Mouse (Mus musculus) lung, embryonic 14.5 days (tissue): ENCODE measurements around the gene Trem1. TPM values are rescaled to one million over a fixed set of nuclear protein-coding genes. Genes with fewer than 3 reads are reported as not detected.

Experiments
- ATAC-seq: fragments of 200-750 bp; cut with Nextera tagmentation; 2 replicates; pipeline ENCODE4 v1.8.0; 2017; ENCODE audit warnings: mild to moderate bottlenecking, moderate TSS enrichment, moderate library complexity; ENCODE audit not compliant: insufficient read depth
- DNase-seq: peaks from one replicate; pipeline ENCODE4 v3.0.0-alpha.2; 2015
- H3K27ac ChIP-seq: fragments of 300-500 bp; sonication (generic); 2 replicates; pipeline ENCODE4 v1.5.1; 2014; ENCODE audit warnings: low read depth, mild to moderate bottlenecking, moderate library complexity
- H3K27me3 ChIP-seq: fragments of 300-500 bp; sonication (generic); 2 replicates; pipeline ENCODE4 v1.6.1; 2014; ENCODE audit warnings: low read length, control low read depth; ENCODE audit not compliant: insufficient read depth
- H3K36me3 ChIP-seq: fragments of 300-500 bp; sonication (generic); 2 replicates; pipeline ENCODE4 v1.6.1; 2014; ENCODE audit warnings: control low read depth; ENCODE audit not compliant: insufficient read depth
- H3K4me1 ChIP-seq: fragments of 300-500 bp; sonication (generic); 2 replicates; pipeline ENCODE4 v1.6.1; 2014; ENCODE audit warnings: antibody characterized with exemption, control low read depth; ENCODE audit not compliant: insufficient read depth
- H3K4me2 ChIP-seq: fragments of 300-500 bp; sonication (generic); 2 replicates; pipeline ENCODE4 v1.6.1; 2014; ENCODE audit warnings: mild to moderate bottlenecking
- H3K4me3 ChIP-seq: fragments of 300-500 bp; sonication (generic); 2 replicates; pipeline ENCODE4 v1.5.1; 2014; ENCODE audit warnings: low read depth, low read length
- H3K9ac ChIP-seq: fragments of 300-500 bp; sonication (generic); 2 replicates; pipeline ENCODE4 v1.6.1; 2014
- H3K9me3 ChIP-seq: fragments of 300-500 bp; sonication (generic); 2 replicates; pipeline ENCODE4 v1.6.1; 2016; ENCODE audit warnings: low read depth, low read length, control low read depth
- CTCF ChIP-seq: IDR thresholded peaks from 2 replicates; pipeline ENCODE4 v1.5.1; 2016; ENCODE audit warnings: antibody characterized with exemption, low read depth
- WGBS: fragments of 180-500 bp; shearing (Covaris S2); extraction: QIAGEN DNeasy Blood & Tissue Kit; methylation state at CpG from one replicate; pipeline ENCODE4 v1.1.7; 2014; 5-methylcytosine and 5-hydroxymethylcytosine counted together
- polyA plus RNA-seq: library from polyadenylated mRNA; unstranded; fragments of >200 nt; fragmentation: Nextera tagmentation; extraction: Ambion mirVana; gene quantifications from 2 replicates; pipeline ENCODE4 v1.2.1, GENCODE M21; 2014

The Trem1 gene
- polyA plus RNA-seq, 1 experiment from 2014 or later, result not detected

DNA sequence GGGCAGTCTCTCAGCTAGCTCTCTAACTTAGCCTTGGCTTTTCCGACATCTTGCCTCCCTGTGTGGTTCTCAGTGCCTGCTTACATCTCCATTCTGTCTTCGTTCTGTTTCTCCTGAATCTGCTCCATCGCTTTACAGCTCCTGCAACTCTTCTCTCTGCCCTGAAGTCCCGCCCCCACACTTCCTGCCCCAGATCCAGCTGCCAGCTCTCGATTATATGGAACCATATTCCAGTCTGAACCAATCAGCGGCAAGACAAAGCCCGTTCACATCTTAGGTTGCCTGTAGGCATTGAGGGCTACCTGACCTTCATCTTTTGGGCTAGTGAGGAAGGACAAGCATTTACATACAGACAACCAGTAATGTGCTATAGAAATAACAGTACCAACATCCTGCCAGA is 18.1 kb downstream of the Trem1 start:
- Histone ChIP-seq H3K27ac (no peak overlapping the region), H3K27me3 (no peaks in the 10 kb centered on the region), H3K9ac (no peak overlapping the region), H3K4me2 (no peak overlapping the region), H3K36me3 (no peaks in the 10 kb centered on the region), H3K4me3 (no peak overlapping the region), H3K9me3 (no peaks in the 10 kb centered on the region), H3K4me1 (no peaks in the 10 kb centered on the region)
- DNase-seq (no peak), ATAC-seq (no peak)
- TF ChIP-seq CTCF, result no peak
- WGBS, result 88% methylated on average over 7 of the region's 7 CpGs

- H3K4me2 ChIP-seq, result no peak overlapping the region
- no peak for TF ChIP-seq CTCF
- no peaks in the 10 kb centered on the region for H3K9me3 ChIP-seq
- H3K4me1 ChIP-seq, result no peaks in the 10 kb centered on the region
- DNase-seq (no peak), ATAC-seq (no peak)
- H3K9ac ChIP-seq, result no peak overlapping the region
- H3K36me3 ChIP-seq, result no peaks in the 10 kb centered on the region
- H3K27ac ChIP-seq, result no peak overlapping the region
- H3K4me3 ChIP-seq, result no peak overlapping the region
- H3K27me3 ChIP-seq, result no peaks in the 10 kb centered on the region
Observed at GRCm38 (mm10) chr17:48256575-48256974, 24.0 kb downstream of the Trem1 start.

DNA sequence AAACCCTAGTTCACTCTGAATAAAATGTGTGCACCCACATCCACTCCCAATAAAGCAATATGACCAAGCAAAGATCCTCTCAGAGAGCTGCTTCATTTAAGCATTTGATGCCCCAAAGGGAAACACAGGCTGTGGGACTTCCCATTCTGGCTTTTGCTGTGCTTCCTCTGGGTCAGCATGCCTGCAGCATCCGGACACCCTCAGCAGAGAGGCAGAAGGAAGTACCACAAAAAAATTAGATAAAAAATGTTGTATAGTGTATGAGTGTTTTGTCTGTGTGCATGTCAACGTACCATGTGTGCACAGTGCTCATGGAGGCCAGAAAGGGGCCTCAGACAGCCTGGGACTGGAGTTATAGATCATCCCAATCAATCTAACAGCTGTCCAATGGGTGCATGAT is 29.3 kb downstream of the Trem1 start:
- 68% methylated on average over 2 of the region's 2 CpGs for WGBS
- Histone ChIP-seq H3K27me3 (no peaks in the 10 kb centered on the region), H3K9me3 (no peaks in the 10 kb centered on the region), H3K4me1 (no peaks in the 10 kb centered on the region), H3K36me3 (no peaks in the 10 kb centered on the region), H3K4me3 (no peak overlapping the region), H3K4me2 (no peak overlapping the region), H3K9ac (no peak overlapping the region), H3K27ac (no peak overlapping the region)
- DNase-seq, result no peak
- TF ChIP-seq CTCF, result no peak
- no peak for ATAC-seq

GRCm38 (mm10) chr17:48263741-48264362 is 31.3 kb downstream of the Trem1 start, which contains the start of gene Treml4:
Gene Treml4 (plus strand): TSS chr17:48264295.
- Histone ChIP-seq H3K4me2 (no peak within 1 kb of the TSS), H3K4me3 (no peak within 1 kb of the TSS)

GRCm38 (mm10) chr17:48264662-48265061 is 32.1 kb downstream of the Trem1 start:
- Histone ChIP-seq H3K4me3 (no peak overlapping the region), H3K27me3 (no peaks in the 10 kb centered on the region), H3K9me3 (no peaks in the 10 kb centered on the region), H3K4me1 (no peaks in the 10 kb centered on the region), H3K9ac (no peak overlapping the region), H3K4me2 (no peak overlapping the region), H3K27ac (no peak overlapping the region), H3K36me3 (no peaks in the 10 kb centered on the region)
- DNase-seq, result no peak
- 88% methylated on average over 7 of the region's 7 CpGs for WGBS
- no peak for ATAC-seq
- no peak for TF ChIP-seq CTCF

More at GRCm38 (mm10) chr17:48263741-48264362, 31.3 kb downstream of the Trem1 start, which contains the start of gene Treml4:
- Histone ChIP-seq H3K9me3 (no peaks in the 10 kb centered on the region), H3K27ac (no peak within 1 kb of the TSS), H3K36me3 (no peaks in the 10 kb centered on the region), H3K4me1 (no peaks in the 10 kb centered on the region), H3K27me3 (no peaks in the 10 kb centered on the region), H3K9ac (no peak within 1 kb of the TSS)
- 86% methylated on average over 3 of the region's 3 CpGs for WGBS
- DNase-seq (no peak), ATAC-seq (no peak)
- TF ChIP-seq CTCF, result no peak

DNA sequence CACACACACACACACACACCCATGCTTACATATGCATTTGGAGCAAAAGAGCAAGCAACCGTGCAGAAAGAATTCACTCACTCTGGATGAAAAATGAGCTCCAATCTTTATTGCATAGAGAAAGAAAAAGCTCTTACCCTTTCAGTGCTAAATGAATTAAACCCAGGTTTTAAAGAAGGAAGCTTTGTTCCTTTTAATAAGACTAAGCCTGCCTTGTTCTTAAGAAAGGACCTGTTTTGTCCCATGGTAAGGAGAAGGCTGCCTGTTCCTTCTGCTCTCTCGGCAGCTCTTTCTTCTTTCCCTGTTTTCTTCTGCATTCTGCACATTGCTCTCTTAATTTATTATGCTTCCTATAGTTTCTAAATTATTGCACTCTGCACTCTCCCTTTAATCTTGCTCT is 33.6 kb downstream of the Trem1 start:
- TF ChIP-seq CTCF, result no peak
- ATAC-seq (no peak), DNase-seq (no peak)
- Histone ChIP-seq H3K27ac (no peak overlapping the region), H3K4me2 (no peak overlapping the region), H3K36me3 (no peaks in the 10 kb centered on the region), H3K9ac (no peak overlapping the region), H3K4me3 (no peak overlapping the region), H3K4me1 (no peaks in the 10 kb centered on the region), H3K27me3 (no peaks in the 10 kb centered on the region), H3K9me3 (no peaks in the 10 kb centered on the region)
- WGBS, result 18% methylated on average over 2 of the region's 2 CpGs

DNA sequence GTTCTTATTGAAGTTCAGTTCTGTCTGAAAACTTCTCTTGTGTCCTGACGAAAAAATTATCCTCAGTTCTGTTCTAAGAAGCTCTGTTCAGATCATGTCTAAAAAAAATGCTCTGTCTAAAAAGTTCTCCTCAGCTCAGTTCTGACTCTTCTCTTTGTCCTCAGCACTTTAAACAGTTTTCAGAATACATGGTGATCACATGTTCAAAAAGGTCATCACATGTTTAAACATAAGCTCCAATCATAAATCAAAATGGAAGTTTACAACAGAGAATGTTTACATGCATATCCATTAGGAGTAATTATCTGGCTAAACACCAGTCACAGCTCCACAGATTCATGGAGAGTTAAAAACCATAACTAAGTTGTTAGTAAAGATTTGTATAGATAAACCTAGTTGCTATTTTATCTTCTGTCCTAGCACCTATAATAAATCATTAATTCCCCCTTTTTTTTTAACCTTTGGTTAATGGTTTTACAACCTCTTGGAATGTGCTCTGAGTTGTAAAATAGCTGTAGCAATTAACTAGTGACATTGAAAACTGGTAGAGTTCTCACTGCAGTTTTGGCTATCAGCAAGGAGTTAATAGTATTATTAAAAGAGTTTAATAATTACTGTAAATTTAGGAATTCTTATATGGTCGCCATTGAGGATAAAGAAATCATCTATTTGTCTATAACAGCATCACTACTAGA is 34.2 kb downstream of the Trem1 start:
- Histone ChIP-seq H3K4me1 (no peaks in the 10 kb centered on the region), H3K9me3 (no peaks in the 10 kb centered on the region), H3K4me3 (no peak overlapping the region), H3K9ac (no peak overlapping the region), H3K27ac (no peak overlapping the region), H3K36me3 (no peaks in the 10 kb centered on the region), H3K4me2 (no peak overlapping the region), H3K27me3 (no peaks in the 10 kb centered on the region)
- TF ChIP-seq CTCF, result no peak
- ATAC-seq (no peak), DNase-seq (no peak)
- 29% methylated on average over 2 of the region's 2 CpGs for WGBS
